Mouse (Mus musculus): ENCODE measurements around the gene Tpm4. TPM values are rescaled to one million over a fixed set of nuclear protein-coding genes. Genes with fewer than 3 reads are reported as not detected.

Tpm4 gene
- total and polyA plus RNA-seq, 3 experiments = 49.9 to 106 (median 81.4) TPM

- Histone ChIP-seq H3K9ac (ENCODE audit: low read depth, low read length) (no peak overlapping the region), H3K36me3 (ENCODE audit: control insufficient read depth, insufficient read depth, low read length) (peaks cover 56% of the 10 kb centered on the region), H3K4me3 (no peak overlapping the region), H3K27me3 (ENCODE audit: control insufficient read depth, insufficient read depth, low read length) (no peaks in the 10 kb centered on the region), H3K79me2 (replicated peaks; ENCODE audit: control insufficient read depth, insufficient read depth, low read length) (no peaks in the 10 kb centered on the region; the same call in 1 of the 2 replicates), H3K4me1 (ENCODE audit: control insufficient read depth, insufficient read depth, low read length) (peaks cover 14% of the 10 kb centered on the region), H3K27ac (no peak overlapping the region)
- intact Hi-C loops (cut with DNase I) = no loop called here
- DNase-seq = peak in 1 of 2 experiments; percentile 17
- TF ChIP-seq CTCF (IDR thresholded peaks at IDR 0.05) = no peak
- no peak for TF ChIP-seq EP300 (IDR thresholded peaks at IDR 0.05; ENCODE audit: insufficient read depth, low read depth, low read length)
- no peak for TF ChIP-seq POLR2A (IDR thresholded peaks at IDR 0.05; ENCODE audit: insufficient read depth, low read depth, low read length)
- WGBS = 86% methylated on average over 3 of the region's 3 CpGs
Observed at GRCm38 (mm10) chr8:72145511-72145910, 10.7 kb downstream of the Tpm4 start.

- TF ChIP-seq POLR2A (IDR thresholded peaks at IDR 0.05; ENCODE audit: insufficient read depth, low read depth, low read length) (0 out of 2 replicates have a peak, but pooled peaks have one; percentile 14), EP300 (IDR thresholded peaks at IDR 0.05; ENCODE audit: insufficient read depth, low read depth, low read length) (0 out of 2 replicates have a peak, but pooled peaks have one; percentile 11), CTCF (IDR thresholded peaks at IDR 0.05) (no peak)
- intact Hi-C loops (cut with DNase I) = no loop called here
- no peak overlapping the region for H3K9ac ChIP-seq (ENCODE audit: low read depth, low read length)
- H3K4me3 ChIP-seq = no peak overlapping the region
- H3K36me3 ChIP-seq (ENCODE audit: control insufficient read depth, insufficient read depth, low read length) = peaks cover 53% of the 10 kb centered on the region
- WGBS = 21% methylated on average over 1 of the region's 1 CpGs
- peaks cover 14% of the 10 kb centered on the region for H3K4me1 ChIP-seq (ENCODE audit: control insufficient read depth, insufficient read depth, low read length)
- no peak overlapping the region for H3K27ac ChIP-seq
- H3K79me2 ChIP-seq (replicated peaks; ENCODE audit: control insufficient read depth, insufficient read depth, low read length) = no peaks in the 10 kb centered on the region
- DNase-seq = no peak
- H3K27me3 ChIP-seq (ENCODE audit: control insufficient read depth, insufficient read depth, low read length) = no peaks in the 10 kb centered on the region
Observed at GRCm38 (mm10) chr8:72146056-72146455, 11.3 kb downstream of the Tpm4 start.

- H3K27ac ChIP-seq = peak overlapping the region; percentile 34
Observed at GRCm38 (mm10) chr8:72146556-72146955, 11.8 kb downstream of the Tpm4 start.

GRCm38 (mm10) chr8:72147266-72147665 is 12.5 kb downstream of the Tpm4 start:
- H3K27ac ChIP-seq = no peak overlapping the region
- DNase-seq = no peak
- H3K27me3 ChIP-seq (ENCODE audit: control insufficient read depth, insufficient read depth, low read length) = no peaks in the 10 kb centered on the region
- intact Hi-C loops (cut with DNase I) = no loop called here
- H3K9ac ChIP-seq (ENCODE audit: low read depth, low read length) = no peak overlapping the region
- no peak for TF ChIP-seq EP300 (IDR thresholded peaks at IDR 0.05; ENCODE audit: insufficient read depth, low read depth, low read length)
- no peak for TF ChIP-seq CTCF (IDR thresholded peaks at IDR 0.05)
- no peak for TF ChIP-seq POLR2A (IDR thresholded peaks at IDR 0.05; ENCODE audit: insufficient read depth, low read depth, low read length)
- no peaks in the 10 kb centered on the region for H3K79me2 ChIP-seq (replicated peaks; ENCODE audit: control insufficient read depth, insufficient read depth, low read length)
- H3K4me3 ChIP-seq = no peak overlapping the region
- H3K36me3 ChIP-seq (ENCODE audit: control insufficient read depth, insufficient read depth, low read length) = peaks cover 53% of the 10 kb centered on the region
- peaks cover 17% of the 10 kb centered on the region for H3K4me1 ChIP-seq (ENCODE audit: control insufficient read depth, insufficient read depth, low read length)
- WGBS = 45% methylated on average over 2 of the region's 2 CpGs

More at GRCm38 (mm10) chr8:72146556-72146955, 11.8 kb downstream of the Tpm4 start:
- peaks cover 53% of the 10 kb centered on the region for H3K36me3 ChIP-seq (ENCODE audit: control insufficient read depth, insufficient read depth, low read length)
- no peaks in the 10 kb centered on the region for H3K79me2 ChIP-seq (replicated peaks; ENCODE audit: control insufficient read depth, insufficient read depth, low read length)
- intact Hi-C loops (cut with DNase I) = no loop called here
- TF ChIP-seq EP300 (IDR thresholded peaks at IDR 0.05; ENCODE audit: insufficient read depth, low read depth, low read length) = no peak
- no peak for TF ChIP-seq CTCF (IDR thresholded peaks at IDR 0.05)
- TF ChIP-seq POLR2A (IDR thresholded peaks at IDR 0.05; ENCODE audit: insufficient read depth, low read depth, low read length) = no peak
- DNase-seq = no peak
- peaks cover 15% of the 10 kb centered on the region for H3K4me1 ChIP-seq (ENCODE audit: control insufficient read depth, insufficient read depth, low read length)
- H3K27me3 ChIP-seq (ENCODE audit: control insufficient read depth, insufficient read depth, low read length) = no peaks in the 10 kb centered on the region
- WGBS = 73% methylated on average over 3 of the region's 3 CpGs
- no peak overlapping the region for H3K4me3 ChIP-seq
- H3K9ac ChIP-seq (ENCODE audit: low read depth, low read length) = no peak overlapping the region

GRCm38 (mm10) chr8:72149056-72149455 is 14.3 kb downstream of the Tpm4 start:
- Histone ChIP-seq H3K36me3 (ENCODE audit: control insufficient read depth, insufficient read depth, low read length) (peaks cover 58% of the 10 kb centered on the region), H3K27me3 (ENCODE audit: control insufficient read depth, insufficient read depth, low read length) (no peaks in the 10 kb centered on the region), H3K4me1 (ENCODE audit: control insufficient read depth, insufficient read depth, low read length) (peaks cover 18% of the 10 kb centered on the region), H3K27ac (no peak overlapping the region), H3K4me3 (no peak overlapping the region), H3K79me2 (replicated peaks; ENCODE audit: control insufficient read depth, insufficient read depth, low read length) (no peaks in the 10 kb centered on the region), H3K9ac (ENCODE audit: low read depth, low read length) (no peak overlapping the region)
- intact Hi-C loops (cut with DNase I) = no loop called here
- DNase-seq = no peak
- WGBS = 44% methylated on average over 1 of the region's 1 CpGs
- no peak for TF ChIP-seq CTCF (IDR thresholded peaks at IDR 0.05)
- no peak for TF ChIP-seq EP300 (IDR thresholded peaks at IDR 0.05; ENCODE audit: insufficient read depth, low read depth, low read length)
- no peak for TF ChIP-seq POLR2A (IDR thresholded peaks at IDR 0.05; ENCODE audit: insufficient read depth, low read depth, low read length)

- TF ChIP-seq EP300 (IDR thresholded peaks at IDR 0.05; ENCODE audit: insufficient read depth, low read depth, low read length) (no peak), POLR2A (IDR thresholded peaks at IDR 0.05; ENCODE audit: insufficient read depth, low read depth, low read length) (no peak), CTCF (IDR thresholded peaks at IDR 0.05) (no peak)
- 67% methylated on average over 3 of the region's 3 CpGs for WGBS
- DNase-seq = no peak
- H3K4me1 ChIP-seq (ENCODE audit: control insufficient read depth, insufficient read depth, low read length) = peaks cover 7% of the 10 kb centered on the region
- H3K27ac ChIP-seq = no peak overlapping the region
- peaks cover 50% of the 10 kb centered on the region for H3K36me3 ChIP-seq (ENCODE audit: control insufficient read depth, insufficient read depth, low read length)
- no peaks in the 10 kb centered on the region for H3K79me2 ChIP-seq (replicated peaks; ENCODE audit: control insufficient read depth, insufficient read depth, low read length)
- H3K4me3 ChIP-seq = no peak overlapping the region
- intact Hi-C loops (cut with DNase I) = no loop called here
- no peak overlapping the region for H3K9ac ChIP-seq (ENCODE audit: low read depth, low read length)
- H3K27me3 ChIP-seq (ENCODE audit: control insufficient read depth, insufficient read depth, low read length) = no peaks in the 10 kb centered on the region
Observed at GRCm38 (mm10) chr8:72151418-72152078, 16.8 kb downstream of the Tpm4 start.

Data from heart, adult 2 months (tissue).